Mouse (Mus musculus): ENCODE results near the gene Gm20388.

Gene Gm20388

DNA sequence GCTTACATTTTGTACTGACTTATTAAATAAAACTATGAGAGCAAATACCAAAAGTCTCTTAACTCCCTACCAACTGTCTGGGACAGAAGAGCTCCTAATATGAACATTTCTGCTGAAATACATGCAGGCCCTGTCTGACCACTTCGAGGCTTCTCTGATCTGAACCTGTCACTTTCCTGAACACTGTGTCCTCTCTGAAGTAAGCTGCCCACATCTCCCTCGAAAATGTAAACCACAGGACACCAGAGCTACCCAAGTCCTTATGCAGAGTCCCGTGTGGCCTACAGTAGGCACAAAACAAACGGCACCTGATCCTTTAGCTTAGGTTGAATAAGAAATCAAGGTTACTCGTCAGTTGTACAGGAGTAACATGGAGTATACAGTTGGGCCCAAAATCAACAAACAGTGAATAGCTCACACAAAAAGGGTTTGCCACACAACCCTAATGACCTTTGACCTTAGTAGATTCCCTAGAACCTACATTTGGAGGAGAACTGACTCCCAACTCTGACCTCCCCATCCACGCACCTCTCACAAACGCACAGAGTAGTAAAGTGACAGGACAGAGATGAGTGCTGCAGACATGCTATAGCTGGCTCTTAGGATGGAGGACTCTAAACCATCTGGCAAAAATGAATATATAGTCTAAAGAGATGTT lies 3120.8 kb downstream of the Gm20388 start:
- in situ Hi-C loops (cut with MboI): loop anchor here (25.0 kb wide), 1 partner anchor 119 kb away; no protein-coding TSS in a partner anchor

- in situ Hi-C loops (cut with MboI): loop anchor here (25.0 kb wide), 1 partner anchor 120 kb away; no protein-coding TSS in a partner anchor
Observed at GRCm38 (mm10) chr8:123032730-123033129, 3122.1 kb downstream of the Gm20388 start.

- in situ Hi-C loops (cut with MboI): loop anchor here (25.0 kb wide), 1 partner anchor 121 kb away; no protein-coding TSS in a partner anchor
Observed at GRCm38 (mm10) chr8:123033431-123033830, 3122.8 kb downstream of the Gm20388 start.

DNA sequence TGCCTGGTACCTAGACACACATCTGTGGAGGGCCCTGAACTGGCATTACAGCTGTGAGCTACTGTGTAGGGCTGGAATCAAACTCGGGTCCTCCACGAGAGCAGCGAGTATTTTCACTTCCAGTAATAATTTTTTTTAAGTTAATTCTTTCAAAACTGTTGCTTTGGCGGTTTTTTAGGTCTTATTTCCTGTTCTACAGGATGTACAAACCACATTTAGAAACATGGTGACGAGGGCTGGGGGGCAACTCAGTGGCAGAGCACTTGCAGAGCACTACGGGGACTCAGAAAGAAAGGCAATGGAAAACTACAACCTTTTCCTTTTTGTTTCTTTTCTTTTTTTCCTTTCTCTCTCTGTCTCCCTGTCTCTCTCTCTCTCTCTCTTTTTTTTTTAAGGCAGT lies 3123.5 kb downstream of the Gm20388 start:
- in situ Hi-C loops (cut with MboI): loop anchor here (25.0 kb wide), 1 partner anchor 122 kb away; no protein-coding TSS in a partner anchor

GRCm38 (mm10) chr8:123036956-123037355 lies 3126.3 kb downstream of the Gm20388 start:
- in situ Hi-C loops (cut with MboI): loop anchor here (25.0 kb wide), 1 partner anchor 125 kb away; no protein-coding TSS in a partner anchor

DNA sequence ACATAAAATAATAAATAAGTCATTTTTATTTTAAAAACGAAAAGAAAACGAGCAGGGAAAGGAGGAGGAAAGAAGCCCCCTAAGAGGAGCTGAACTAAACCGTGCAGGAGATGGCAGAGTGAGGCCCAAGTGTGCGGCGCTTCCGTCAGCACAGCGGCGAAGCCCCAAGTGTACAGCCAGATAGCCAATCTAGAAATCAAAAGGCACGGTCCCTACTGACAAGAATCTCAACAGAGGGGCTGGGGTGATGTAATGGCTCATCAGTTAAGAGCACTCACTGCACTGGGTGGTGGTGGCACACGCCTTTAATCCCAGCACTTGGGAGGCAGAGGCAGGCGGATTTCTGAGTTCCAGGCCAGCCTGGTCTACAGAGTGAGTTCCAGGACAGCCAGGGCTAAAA lies 3126.8 kb downstream of the Gm20388 start:
- in situ Hi-C loops (cut with MboI): loop anchor here (25.0 kb wide), 1 partner anchor 125 kb away; no protein-coding TSS in a partner anchor

- in situ Hi-C loops (cut with MboI): loop anchor here (25.0 kb wide), 1 partner anchor 126 kb away; no protein-coding TSS in a partner anchor
Observed at GRCm38 (mm10) chr8:123038351-123038750, 3127.7 kb downstream of the Gm20388 start.

- in situ Hi-C loops (cut with MboI): loop anchor here (25.0 kb wide), 1 partner anchor 127 kb away; no protein-coding TSS in a partner anchor
Observed at GRCm38 (mm10) chr8:123039376-123040109, 3128.9 kb downstream of the Gm20388 start.

- in situ Hi-C loops (cut with MboI): loop anchor here (25.0 kb wide), 1 partner anchor 128 kb away; no protein-coding TSS in a partner anchor
Observed at GRCm38 (mm10) chr8:123040110-123040650, 3129.5 kb downstream of the Gm20388 start.

GRCm38 (mm10) chr8:123041008-123041773 lies 3130.6 kb downstream of the Gm20388 start:
- in situ Hi-C loops (cut with MboI): loop anchor here (25.0 kb wide), 1 partner anchor 129 kb away; no protein-coding TSS in a partner anchor

GRCm38 (mm10) chr8:123041774-123042105 lies 3131.1 kb downstream of the Gm20388 start:
- in situ Hi-C loops (cut with MboI): loop anchor here (25.0 kb wide), 1 partner anchor 129 kb away; no protein-coding TSS in a partner anchor

- in situ Hi-C loops (cut with MboI): loop anchor here (25.0 kb wide), 1 partner anchor 130 kb away; no protein-coding TSS in a partner anchor
Observed at GRCm38 (mm10) chr8:123042158-123042973, 3131.7 kb downstream of the Gm20388 start, which contains the start of gene Ankrd11. Gene Ankrd11 (minus strand): TSS chr8:123042277.

DNA sequence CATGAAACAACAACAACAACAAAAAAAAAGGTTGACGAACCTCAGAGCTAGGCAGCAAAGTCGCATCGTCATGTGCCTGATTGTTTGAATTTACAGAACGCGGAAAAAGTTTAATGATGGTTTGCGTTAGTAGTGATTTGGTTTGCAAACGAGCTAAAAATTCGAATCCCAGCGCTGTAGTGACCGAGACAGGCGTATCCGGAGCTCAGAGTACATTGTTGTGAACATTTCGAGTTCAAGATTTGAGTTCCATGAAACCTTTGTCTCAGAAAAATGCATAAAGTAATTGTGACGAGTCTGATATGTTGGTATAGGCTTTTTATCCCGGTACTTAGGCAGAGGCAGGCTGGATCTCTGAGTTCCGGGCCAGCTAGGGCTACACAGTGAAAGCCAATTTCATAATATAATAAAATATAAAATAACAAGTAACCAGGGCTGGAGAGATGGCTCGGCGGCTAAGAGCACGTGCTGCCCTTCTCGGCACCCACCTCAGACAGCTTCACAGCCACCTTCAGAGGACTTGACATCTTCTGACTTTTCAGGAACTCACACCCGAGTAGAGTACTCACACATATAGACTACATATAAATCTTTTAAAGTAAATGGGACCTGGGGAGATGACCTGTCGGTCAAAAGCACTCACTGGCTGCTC lies 3132.5 kb downstream of the Gm20388 start:
- in situ Hi-C loops (cut with MboI): loop anchor here (25.0 kb wide), 1 partner anchor 131 kb away; no protein-coding TSS in a partner anchor

DNA sequence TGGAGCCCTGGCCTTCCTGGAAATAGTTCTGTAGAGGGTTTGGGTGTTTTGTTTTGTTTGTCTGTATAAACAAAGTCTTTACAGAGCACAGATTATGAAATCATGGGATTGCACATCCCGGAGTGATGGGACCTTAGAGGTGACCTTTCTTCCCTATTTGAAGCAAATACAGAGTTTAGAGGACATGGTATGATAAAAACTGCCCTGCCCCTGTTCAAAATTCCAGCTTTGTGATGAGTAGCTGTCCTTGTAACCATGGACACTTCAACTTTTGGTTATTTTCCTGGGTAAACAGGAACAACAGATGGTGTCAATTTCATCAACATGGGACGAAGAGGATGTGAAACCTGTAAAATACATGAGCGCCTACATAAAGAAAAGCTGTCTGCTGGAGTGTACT lies 3133.3 kb downstream of the Gm20388 start:
- in situ Hi-C loops (cut with MboI): loop anchor here (25.0 kb wide), 1 partner anchor 132 kb away; no protein-coding TSS in a partner anchor

- in situ Hi-C loops (cut with MboI): loop anchor here (25.0 kb wide), 1 partner anchor 133 kb away; no protein-coding TSS in a partner anchor
Observed at GRCm38 (mm10) chr8:123044743-123045425, 3134.2 kb downstream of the Gm20388 start.

- in situ Hi-C loops (cut with MboI): loop anchor here (25.0 kb wide), 1 partner anchor 134 kb away; no protein-coding TSS in a partner anchor
Observed at GRCm38 (mm10) chr8:123046706-123047105, 3136.1 kb downstream of the Gm20388 start.

DNA sequence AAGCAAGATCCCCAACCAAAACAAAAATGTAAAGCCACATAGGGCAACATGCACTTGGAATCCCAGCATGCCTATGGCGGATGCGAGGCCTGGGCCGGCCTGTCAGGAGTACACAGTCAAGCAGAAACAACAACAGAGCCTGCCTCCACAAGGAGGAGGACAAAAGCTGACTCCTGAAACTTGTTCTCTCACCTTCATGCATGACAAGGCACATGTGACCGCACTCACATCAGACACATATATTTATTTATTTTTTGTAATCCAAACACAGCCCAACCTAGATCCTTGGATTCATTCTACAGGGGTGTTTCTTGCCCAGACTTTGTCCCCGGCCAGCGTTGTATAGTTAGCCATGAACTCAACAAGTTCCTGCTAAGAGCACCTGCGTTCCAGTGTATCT lies 3137.2 kb downstream of the Gm20388 start:
- in situ Hi-C loops (cut with MboI): loop anchor here (25.0 kb wide), 1 partner anchor 136 kb away; no protein-coding TSS in a partner anchor

DNA sequence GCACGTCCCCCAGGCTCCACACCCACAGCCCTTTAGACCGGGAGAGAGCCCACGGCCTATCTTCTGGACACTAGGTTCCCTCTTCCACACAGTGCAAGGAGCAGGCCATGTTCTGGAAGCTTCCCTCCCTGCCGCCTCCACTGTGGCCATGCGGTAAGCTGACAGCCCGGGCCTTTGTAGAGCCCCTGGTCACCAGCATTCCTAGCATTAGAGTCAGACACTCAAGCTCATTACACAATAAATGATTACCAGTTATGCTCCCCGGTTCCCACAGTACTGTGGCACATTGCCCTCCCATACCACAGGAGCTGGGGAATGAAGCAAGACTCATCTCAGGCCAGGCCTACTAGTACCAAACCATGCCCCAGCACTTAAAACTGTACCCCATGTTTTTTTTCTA lies 3137.8 kb downstream of the Gm20388 start:
- in situ Hi-C loops (cut with MboI): loop anchor here (25.0 kb wide), 1 partner anchor 136 kb away; no protein-coding TSS in a partner anchor

DNA sequence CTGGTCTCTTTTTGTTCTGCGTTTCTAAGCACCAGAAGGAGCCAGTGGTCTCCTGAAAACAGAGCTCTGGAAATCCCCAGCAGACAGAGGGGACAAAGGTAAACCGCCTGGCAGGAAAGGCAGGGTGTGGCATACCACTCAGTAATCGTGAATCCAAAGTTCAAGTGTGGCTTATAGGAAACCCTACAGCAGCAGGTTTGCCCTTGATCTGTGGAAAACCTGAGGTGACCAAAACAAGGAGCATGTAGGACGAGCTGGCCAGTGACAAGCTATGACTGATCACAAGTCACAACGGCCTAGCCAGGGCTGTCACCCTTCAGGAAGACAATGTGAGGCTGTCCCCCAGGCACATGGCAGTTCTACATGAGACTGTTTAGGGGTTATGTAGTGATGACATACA lies 3140.8 kb downstream of the Gm20388 start:
- in situ Hi-C loops (cut with MboI): no loop called here
